Mouse (Mus musculus) ovary, postnatal 36 days (tissue): Measurements from ENCODE around the gene Olfr960.

Source experiments
- DNase-seq: peaks from one replicate; pipeline ENCODE4 v3.0.0; 2022; ENCODE audit warnings: low spot score, mixed read lengths

Gene Olfr960

DNA sequence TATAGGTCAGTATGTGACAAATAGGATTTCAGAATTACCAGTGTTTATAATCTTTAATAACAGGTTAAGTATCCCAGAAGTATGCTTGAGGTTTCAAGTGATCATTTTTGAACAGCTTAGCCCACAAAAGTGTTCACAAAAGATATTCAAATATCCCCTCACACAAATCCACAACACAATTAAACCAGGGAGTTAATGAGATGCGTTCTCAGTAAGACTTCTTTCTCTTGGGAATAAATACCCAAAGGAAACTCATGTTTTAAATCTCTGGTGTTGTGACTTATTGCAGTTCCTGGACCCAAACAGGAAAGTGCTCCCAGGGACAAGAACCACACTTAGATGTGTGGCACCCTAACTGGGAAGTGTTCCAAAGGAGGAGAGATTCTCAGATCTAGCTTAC is at the start of gene Olfr960:
Olfr960 (plus strand) TSS at position 301 of the 400 bp plus-strand sequence.
- no peak for DNase-seq

DNA sequence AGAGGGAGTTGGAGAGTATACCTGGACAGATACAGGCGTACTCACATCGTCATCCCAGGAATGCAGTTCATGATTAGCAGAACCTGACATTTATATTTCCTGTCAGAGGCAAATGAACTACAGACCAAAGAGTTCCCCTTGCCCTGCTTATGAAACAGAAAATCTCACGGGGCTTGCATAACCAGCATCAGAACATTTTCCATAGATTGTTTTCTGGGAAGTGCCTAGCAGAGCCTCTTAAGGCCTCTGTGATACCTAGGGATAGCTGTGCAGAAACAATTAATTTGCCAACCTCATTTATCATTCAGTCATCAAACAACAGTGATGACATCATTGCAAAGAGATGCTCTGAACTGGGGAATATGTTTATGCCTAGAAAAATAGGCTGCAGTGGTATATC is 45.7 kb upstream of the Olfr960 start, which contains the start of gene Olfr959:
Olfr959 (minus strand) TSS at position 101 of the 400 bp plus-strand sequence.
- DNase-seq, result no peak

DNA sequence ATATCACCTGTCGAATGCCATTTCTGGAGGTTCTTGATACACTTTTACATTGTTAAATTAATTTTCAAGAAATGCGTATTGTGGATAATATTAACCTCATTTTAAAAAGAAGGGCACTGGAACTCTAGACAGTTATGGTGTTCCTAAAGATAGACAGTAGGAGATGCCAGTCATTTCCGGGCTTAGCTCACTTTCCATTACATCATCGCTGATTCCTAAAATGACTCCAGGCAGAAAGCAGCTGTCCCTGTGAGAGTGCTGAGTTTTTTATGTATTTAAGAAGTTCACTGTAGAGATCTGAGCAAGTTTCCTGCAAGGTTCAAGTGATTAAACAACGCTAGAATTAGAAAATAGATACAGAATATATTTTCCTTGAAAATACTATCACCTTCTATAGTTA is 44.1 kb upstream of the Olfr960 start:
- DNase-seq, result no peak

DNA sequence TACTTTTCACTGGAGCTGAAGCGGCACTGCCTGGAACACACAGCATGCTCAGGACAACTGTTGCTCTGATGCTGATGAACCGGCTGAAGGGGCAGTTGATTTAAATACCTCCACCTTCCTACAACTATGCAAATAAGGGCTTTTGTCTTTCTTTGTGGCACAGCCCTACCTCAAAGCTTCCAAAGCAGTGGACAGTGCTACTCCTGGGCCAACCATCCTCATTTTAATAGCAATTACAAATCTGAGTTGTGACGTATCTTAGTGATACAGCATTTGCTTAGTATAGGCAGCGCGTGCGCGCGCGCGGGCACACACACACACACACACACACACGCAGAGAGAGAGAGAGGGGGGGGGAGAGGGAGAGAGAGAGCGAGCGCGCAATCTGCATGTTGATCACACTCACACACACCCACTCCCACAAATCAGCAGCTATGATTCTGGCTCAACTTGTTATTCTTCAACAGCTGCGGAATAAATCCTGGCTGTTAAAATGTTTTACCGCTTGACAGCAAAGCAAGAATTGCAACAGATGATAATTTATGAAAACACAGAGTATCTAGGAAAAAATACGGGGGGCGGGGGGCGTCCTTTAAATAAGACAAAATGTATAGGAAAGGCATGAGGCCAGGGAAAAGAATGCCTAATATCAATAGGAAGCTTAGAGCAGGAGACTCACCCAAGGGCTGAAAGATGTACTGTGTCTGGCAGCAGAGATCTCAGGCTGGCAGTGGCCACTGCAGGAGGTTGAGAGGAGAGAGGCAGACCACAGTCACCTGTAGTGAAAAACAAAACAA is 18.4 kb upstream of the Olfr960 start:
- DNase-seq, result no peak

DNA sequence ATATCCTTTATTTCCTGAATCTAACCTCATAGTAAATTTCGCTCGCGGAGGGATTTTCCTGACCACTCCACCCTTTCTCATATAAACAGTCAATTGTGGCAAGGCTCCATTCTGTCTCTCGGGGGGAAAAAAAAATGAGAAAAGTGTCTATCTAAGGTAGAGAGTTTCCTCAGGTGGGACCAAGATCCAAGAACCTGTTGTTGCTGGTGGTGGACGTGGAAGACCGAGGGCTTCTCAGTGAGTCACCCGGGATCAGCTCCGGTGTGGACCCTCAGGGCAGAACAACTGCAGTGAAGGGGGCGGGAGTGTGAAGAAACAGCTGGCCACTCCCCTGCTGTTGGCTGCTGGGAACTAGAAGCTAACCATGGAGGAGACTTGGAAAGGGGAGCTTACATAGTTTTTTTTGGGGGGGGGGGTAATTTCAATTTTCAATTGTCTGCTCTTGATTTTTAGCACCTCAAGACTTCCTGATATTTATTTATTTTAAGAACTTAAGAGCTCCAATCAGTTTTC is 17.8 kb upstream of the Olfr960 start:
- peak; percentile 6 for DNase-seq

DNA sequence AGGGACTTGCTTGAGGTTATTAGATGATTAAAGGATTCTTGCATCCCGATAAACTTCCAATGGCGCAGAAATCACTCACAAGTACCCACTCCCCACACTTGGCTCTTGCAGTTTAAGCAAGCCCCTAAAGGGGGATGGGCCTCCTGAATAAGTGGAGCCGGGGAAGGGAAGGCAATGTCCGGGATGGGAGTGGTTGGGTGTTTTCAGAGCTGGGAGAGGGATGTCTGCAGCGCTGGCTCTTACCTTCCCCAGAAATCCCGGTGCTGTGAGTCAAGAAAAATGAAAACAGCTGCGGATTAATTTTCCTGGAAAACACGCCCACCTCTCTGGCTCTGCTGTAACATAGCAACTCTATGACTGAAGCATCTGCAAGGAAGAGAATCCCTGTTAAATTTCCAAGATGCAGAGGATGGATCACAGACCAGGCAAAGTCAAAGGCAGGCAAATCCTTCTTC is 17.1 kb upstream of the Olfr960 start, which contains the start of gene AW551984:
AW551984 (minus strand) TSS at position 405 of the 455 bp plus-strand sequence.
- no peak for DNase-seq

DNA sequence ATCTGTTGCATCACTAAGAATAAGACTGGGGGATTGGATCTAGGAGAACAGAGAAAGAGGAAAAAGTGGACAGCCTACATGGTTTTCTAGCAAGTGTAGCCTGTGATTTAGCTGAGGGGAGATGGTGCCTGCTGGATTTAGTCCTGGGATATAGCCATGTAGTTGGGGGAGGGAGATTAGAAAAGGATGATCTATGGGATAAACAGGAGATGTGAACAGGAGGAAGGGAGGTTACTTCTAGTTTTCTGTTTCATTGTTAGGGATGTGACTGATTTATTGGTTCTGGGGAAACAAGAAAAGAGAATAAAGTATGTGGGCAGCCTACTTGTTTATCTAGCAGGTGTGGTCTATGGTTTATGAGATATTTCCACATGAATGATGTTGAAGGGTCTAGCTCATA is 12.7 kb upstream of the Olfr960 start:
- DNase-seq, result no peak

DNA sequence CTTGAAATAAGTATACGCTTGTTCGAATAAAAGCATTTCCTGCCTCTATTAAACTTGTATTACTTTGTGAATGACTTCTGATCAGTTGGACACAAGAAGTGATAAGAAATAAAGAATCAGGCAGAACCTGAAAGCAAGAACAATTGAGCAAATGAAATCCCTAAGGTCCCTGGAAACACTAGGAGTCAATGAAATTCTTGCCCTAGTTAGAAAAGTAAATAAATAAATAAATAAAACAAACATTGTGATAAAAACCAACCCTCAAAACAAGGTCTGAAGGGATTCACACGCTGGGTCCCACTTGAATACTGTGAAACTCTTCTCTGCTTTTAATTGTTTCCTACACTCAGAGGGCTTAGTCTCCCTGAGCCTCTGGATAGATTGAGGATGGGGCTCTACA is 10.8 kb upstream of the Olfr960 start, which contains the start of gene Olfr148:
Olfr148 (plus strand) TSS at position 301 of the 400 bp plus-strand sequence.
- DNase-seq, result no peak

DNA sequence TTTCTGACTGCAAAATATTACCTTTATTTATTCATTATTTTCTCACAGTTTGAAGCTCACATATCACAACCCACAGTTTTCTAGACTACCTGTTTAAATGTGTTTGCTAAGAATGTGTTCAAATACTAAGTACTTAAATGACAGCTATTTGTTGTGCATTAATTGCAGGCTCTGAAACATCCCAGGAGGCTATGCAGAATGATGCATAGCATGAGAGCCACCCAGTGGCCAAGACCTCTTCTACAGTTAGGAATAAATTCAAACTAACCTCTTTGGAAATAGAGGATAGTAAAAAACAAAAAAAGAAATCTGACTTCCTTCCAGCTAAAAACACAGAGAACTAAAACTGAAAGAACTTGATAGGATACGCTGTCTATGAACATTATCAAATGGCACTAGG is 9.2 kb upstream of the Olfr960 start:
- DNase-seq, result no peak

DNA sequence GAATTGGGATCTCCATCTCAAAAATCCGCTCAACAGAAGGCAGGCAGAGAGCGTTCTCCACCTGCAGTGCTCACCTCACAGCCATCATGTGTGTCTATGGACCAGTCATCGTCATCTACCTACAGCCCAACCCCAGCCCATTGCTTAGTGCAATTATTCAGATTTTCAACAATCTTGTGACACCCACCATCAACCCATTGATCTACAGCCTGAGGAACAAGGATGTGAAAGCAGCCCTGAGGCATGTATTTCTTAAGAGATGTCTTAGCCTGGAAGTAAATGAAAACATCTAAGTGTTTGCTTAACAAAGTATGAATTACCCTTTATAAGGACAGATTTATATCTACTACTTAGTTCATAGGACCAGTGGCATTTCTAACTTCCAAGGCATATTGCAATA is 2.6 kb downstream of the Olfr960 start:
- DNase-seq, result no peak

DNA sequence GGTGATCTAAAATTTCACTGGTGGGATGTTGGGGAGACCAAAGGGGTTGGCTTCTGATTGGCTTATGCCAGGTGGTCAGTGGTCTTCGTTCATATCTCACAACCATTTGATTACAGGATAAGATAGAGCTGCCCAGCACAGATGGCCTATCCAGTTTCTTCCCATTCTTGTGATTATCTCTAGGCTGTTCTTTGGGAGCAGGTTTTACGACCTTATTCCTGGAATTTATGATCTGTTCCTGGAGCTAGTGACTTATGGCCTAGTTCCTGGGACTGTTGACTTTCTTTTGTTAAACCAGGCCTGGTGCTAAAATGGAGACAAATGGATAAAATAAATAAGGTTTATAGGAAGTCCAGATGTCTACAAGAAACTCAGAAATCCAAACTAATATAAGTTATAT is 3.5 kb downstream of the Olfr960 start:
- no peak for DNase-seq

DNA sequence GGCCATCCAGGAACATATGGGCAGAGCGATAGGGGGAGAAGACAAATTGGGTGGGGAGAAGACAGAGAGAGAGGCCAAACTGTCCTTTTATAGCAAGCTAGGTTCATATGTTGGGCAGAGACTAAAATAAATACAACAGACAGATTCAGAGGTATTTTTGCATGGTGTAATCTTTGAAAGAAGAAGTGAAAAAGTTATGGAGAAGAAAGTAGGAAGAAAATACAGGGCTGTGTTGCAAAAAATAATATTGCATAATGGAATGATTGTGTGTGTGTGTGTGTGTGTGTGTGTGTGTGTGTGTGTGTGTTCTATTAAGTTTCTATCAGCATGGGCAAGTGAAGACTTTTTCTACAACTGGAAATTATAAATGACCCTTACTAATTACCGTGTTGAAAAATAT is 7.9 kb downstream of the Olfr960 start:
- no peak for DNase-seq

DNA sequence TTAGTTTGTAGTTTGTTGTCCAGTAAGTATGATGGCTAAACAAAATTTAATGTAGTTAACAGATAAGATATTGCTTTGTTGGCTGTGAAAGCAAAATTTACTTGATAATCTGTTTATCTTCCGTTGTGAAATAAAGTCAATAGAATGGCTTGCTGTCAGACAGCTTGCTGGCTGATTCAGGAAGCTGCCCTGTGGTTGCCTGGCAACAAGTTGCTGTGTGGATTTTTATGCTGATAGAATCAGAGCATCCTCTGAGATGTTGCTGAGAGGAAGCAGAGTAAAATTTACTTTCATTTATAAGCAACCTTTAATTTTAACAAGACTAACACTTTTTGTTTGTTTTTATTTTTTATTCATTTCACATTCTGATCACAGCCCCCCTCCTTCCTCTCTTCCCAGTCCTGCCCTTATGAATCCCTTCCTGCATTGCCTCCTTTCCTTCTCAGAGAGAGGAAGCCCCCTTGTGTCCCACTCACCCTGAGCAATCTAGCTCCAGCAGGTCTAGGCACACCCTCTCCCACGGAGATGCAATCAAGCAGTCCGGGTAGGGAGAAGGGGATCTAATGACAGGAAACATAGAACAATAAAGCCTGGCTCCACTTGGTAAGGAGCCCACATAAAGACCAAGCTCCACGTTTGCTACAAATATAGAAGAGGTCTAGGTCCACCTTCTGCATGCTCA is 12.9 kb downstream of the Olfr960 start:
- no peak for DNase-seq

DNA sequence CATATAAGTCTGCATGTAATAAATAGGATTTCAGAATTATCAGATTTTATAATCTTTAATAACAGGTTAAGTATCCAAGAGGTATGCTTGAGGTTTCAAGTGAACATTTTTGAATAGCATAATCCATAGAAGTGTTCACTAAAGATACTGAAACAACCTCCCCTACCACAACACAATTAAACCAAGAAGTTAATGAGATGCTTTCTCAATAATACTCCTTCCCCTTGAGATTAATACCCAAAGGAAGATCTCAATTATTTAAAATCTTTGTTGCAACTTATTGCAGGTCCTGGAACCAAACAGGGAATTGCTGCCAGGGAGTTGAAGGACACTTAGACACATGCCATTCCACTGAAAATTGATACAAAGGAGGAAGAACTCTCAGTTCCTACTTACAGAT is 23.6 kb downstream of the Olfr960 start, which contains the start of gene Olfr961:
Olfr961 (plus strand) TSS at position 301 of the 400 bp plus-strand sequence.
- DNase-seq, result no peak

DNA sequence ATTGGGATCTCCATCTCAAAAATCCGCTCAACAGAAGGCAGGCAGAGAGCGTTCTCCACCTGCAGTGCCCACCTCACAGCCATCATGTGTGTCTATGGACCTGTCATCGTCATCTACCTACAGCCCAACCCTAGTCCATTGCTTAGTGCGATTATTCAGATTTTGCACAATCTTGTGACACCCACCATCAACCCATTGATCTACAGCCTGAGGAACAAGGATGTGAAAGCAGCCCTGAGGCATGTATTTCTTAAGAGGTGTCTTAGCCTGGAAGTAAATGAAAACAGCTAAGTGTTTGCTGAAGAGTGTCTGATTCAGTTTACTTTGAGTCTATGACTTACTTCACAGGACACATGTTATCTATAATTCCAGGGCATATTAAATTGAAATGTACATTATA is 26.2 kb downstream of the Olfr960 start:
- DNase-seq, result no peak

DNA sequence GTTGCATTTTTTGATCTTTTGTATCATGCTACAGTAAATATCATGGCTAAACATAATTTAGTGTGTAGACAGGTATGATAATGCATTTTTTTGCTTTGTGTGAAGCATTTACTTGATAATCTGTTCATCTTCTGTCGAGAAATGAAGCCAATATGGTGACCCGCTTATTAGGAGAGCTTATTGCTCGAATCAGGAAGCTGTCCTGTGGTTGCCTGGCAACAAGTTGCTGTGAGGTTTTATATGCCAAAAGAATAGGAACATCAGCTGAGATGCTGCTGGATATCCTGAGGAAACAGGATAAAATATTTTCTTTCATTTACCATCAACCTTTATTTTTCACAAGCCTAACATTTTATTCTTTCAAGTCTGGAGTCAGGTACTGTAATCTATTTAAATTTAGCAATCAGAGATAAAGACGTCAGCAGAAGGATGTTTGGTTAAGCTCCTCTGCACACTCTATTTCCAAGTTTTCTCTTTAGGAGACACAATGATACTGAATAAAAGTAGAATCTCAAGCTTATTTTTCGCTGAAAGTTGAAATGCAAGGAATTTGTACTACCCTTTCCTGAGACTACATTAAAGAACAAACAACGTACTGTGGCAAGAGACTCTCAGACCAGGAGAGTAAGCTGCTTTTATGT is 33.7 kb downstream of the Olfr960 start:
- DNase-seq, result no peak

DNA sequence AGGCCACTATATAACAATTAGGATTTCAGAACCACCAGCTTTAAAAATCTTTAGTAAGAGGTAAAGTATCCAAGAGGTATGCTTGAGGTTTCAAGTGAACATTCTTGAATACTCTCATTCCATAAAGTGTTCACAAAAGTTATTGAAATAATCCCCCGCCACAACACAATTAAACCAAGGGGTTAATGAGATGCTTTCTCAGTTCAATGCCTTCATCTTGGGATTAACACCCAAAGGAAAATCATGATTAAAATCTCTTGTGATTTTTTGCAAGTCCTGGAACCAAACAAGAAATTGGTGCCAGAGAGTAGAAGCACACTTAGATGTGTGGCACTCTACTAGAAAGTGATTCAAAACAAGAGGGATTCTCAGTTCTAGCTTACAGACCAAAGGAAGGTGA is 45.7 kb downstream of the Olfr960 start, which contains the start of gene Olfr963:
Olfr963 (plus strand) TSS at position 301 of the 400 bp plus-strand sequence.
- no peak for DNase-seq

DNA sequence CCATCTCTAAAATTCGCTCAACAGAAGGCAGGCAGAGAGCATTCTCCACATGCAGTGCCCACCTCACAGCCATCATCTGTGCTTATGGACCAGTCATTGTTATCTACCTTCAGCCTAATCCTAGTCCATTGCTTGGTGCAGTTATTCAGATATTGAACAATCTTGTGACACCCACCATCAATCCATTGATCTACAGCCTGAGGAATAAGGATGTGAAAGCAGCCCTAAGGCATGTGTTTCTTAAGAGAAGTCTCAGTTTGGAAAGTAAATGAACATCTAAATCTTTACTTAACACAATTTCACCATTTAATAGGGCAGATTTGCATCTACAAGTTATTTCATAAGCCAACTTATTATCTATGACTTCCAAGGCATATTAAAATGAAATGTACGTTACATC is 48.5 kb downstream of the Olfr960 start:
- no peak for DNase-seq
